Mouse (Mus musculus): ENCODE data around the gene Gm21738. TPM values are rescaled to one million over a fixed set of nuclear protein-coding genes. Genes with fewer than 3 reads are reported as not detected.

Gene Gm21738
- 0.93 to 1.4 TPM in 2 of 4 replicates, not detected in the others for total RNA-seq (2023; ENCODE audit: inconsistent age)

DNA sequence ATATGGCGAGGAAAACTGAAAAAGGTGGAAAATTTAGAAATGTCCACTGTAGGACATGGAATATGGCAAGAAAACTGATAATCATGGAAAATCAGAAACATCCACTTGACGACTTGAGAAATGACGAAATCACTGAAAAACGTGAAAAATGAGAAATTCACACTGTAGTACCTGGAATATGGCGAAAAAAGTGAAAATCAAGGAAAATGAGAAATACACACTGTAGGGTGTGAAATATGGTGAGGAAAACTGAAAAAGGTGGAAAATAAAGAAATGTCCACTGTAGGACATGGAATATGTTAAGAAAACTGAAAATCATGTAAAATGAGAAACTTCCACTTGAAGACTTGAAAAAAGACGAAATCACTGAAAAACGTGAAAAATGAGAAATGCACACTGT is at the start of gene Gm21738:
Gm21738 (minus strand) TSS at position 101 of the 400 bp plus-strand sequence.

Other genes starting within 250 kb of the Gm21738 start
- gene Gm2244, start 131.0 kb upstream of the Gm21738 start, total RNA-seq (2023; ENCODE audit: inconsistent age), result not detected in 4 replicates
- gene Gm2237, start 166.2 kb upstream of the Gm21738 start, total RNA-seq (2023; ENCODE audit: inconsistent age), result 0.42 to 1.5 TPM (median 1.3 TPM) in 4 replicates
- not detected in 4 replicates for gene Gm5458, start 183.7 kb upstream of the Gm21738 start, total RNA-seq (2023; ENCODE audit: inconsistent age)